Mouse (Mus musculus) limb, embryonic 14.5 days (tissue): ENCODE data around the gene Pitpnm2. TPM values are rescaled to one million over a fixed set of nuclear protein-coding genes. Genes with fewer than 3 reads are reported as not detected.

Experiments
- ATAC-seq: fragments of 200-750 bp; cut with Nextera tagmentation; 2 replicates; pipeline ENCODE4 v1.8.0; 2017; ENCODE audit warnings: low read depth, moderate number of reproducible peaks, moderate TSS enrichment; ENCODE audit not compliant: low FRiP score
- DNase-seq: peaks from one replicate; pipeline ENCODE4 v3.0.0-alpha.2; 2015; ENCODE audit warnings: low spot score
- H3K27ac ChIP-seq: fragments of 300-500 bp; sonication (generic); replicated peaks from 2 replicates; pipeline ENCODE4 v1.5.1; 2014; ENCODE audit warnings: low read depth, mild to moderate bottlenecking, low read length, moderate library complexity, mixed read lengths
- H3K27me3 ChIP-seq: fragments of 300-500 bp; sonication (generic); 2 replicates; pipeline ENCODE4 v1.6.1; 2014; ENCODE audit warnings: low read length, mixed read lengths; ENCODE audit not compliant: control insufficient read depth, insufficient read depth
- H3K36me3 ChIP-seq: fragments of 300-500 bp; sonication (generic); 2 replicates; pipeline ENCODE4 v1.6.1; 2014; ENCODE audit warnings: mild to moderate bottlenecking, low read length, moderate library complexity, mixed read lengths; ENCODE audit not compliant: control insufficient read depth, insufficient read depth
- H3K4me1 ChIP-seq: fragments of 300-500 bp; sonication (generic); 2 replicates; pipeline ENCODE4 v1.6.1; 2014; ENCODE audit warnings: antibody characterized with exemption, low read length, mixed read lengths; ENCODE audit not compliant: control insufficient read depth, insufficient read depth
- H3K4me2 ChIP-seq: fragments of 300-500 bp; sonication (generic); replicated peaks from 2 replicates; pipeline ENCODE4 v1.6.1; 2014; ENCODE audit warnings: low read depth, mild to moderate bottlenecking, low read length, moderate library complexity; ENCODE audit not compliant: severe bottlenecking
- H3K4me3 ChIP-seq: fragments of 300-500 bp; sonication (generic); replicated peaks from 2 replicates; pipeline ENCODE4 v1.5.1; 2014; ENCODE audit warnings: low read length
- H3K9ac ChIP-seq: fragments of 300-500 bp; sonication (generic); 2 replicates; pipeline ENCODE4 v1.6.1; 2014; ENCODE audit warnings: mild to moderate bottlenecking, low read depth, low read length, moderate library complexity; ENCODE audit not compliant: severe bottlenecking
- H3K9me3 ChIP-seq: fragments of 300-500 bp; sonication (generic); 2 replicates; pipeline ENCODE4 v1.6.1; 2016; ENCODE audit warnings: low read length; ENCODE audit not compliant: control insufficient read depth
- POLR2A ChIP-seq: fragments of 200-500 bp; IDR thresholded peaks from 2 replicates; pipeline ENCODE4 v1.8.0; 2012; ENCODE audit warnings: inconsistent platforms, mild to moderate bottlenecking, moderate library complexity, borderline replicate concordance; ENCODE audit not compliant: insufficient read depth, insufficient read length; ENCODE audit errors: extremely low read depth
- WGBS: fragments of 180-500 bp; shearing (Covaris S2); extraction: QIAGEN DNeasy Blood & Tissue Kit; methylation state at CpG from one replicate; pipeline ENCODE4 v1.1.7; 2014; 5-methylcytosine and 5-hydroxymethylcytosine counted together
- polyA plus RNA-seq, 2 experiments: library from polyadenylated mRNA; depleted of rRNA in 1 of 2; stranded (reverse) in 1 of 2; unstranded in 1 of 2; fragments of >200 nt; fragmentation: Nextera tagmentation in 1 of 2; extraction: Ambion mirVana in 1 of 2; gene quantifications; 2 replicates each; pipeline versions ENCODE4 v1.2.1 to v1.2.3; 2012 to 2014

Pitpnm2 gene
- polyA plus RNA-seq, 2 experiments = 8.2 to 37.1 TPM

GRCm38 (mm10) chr5:124221736-124222040 is 27.9 kb downstream of the Pitpnm2 start:
- TF ChIP-seq POLR2A = no peak
- DNase-seq (no peak), ATAC-seq (no peak)
- H3K4me1 ChIP-seq = peaks cover 15% of the 10 kb centered on the region; the same call in 1 of the 2 replicates
- WGBS = 74% methylated on average over 7 of the region's 7 CpGs
- H3K9ac ChIP-seq = no peak overlapping the region
- no peak overlapping the region for H3K4me3 ChIP-seq
- no peaks in the 10 kb centered on the region for H3K27me3 ChIP-seq
- no peaks in the 10 kb centered on the region for H3K36me3 ChIP-seq
- H3K9me3 ChIP-seq = no peaks in the 10 kb centered on the region
- no peak overlapping the region for H3K4me2 ChIP-seq
- no peak overlapping the region for H3K27ac ChIP-seq

- Histone ChIP-seq H3K4me2 (no peak overlapping the region), H3K9me3 (no peaks in the 10 kb centered on the region), H3K27ac (no peak overlapping the region), H3K27me3 (no peaks in the 10 kb centered on the region), H3K4me3 (no peak overlapping the region), H3K9ac (no peak overlapping the region), H3K4me1 (peaks cover 15% of the 10 kb centered on the region; the same call in 1 of the 2 replicates), H3K36me3 (no peaks in the 10 kb centered on the region)
- DNase-seq = peak; percentile 36
- 63% methylated on average over 7 of the region's 7 CpGs for WGBS
- no peak for TF ChIP-seq POLR2A
- ATAC-seq = no peak
Observed at GRCm38 (mm10) chr5:124221037-124221735, 28.4 kb downstream of the Pitpnm2 start.

- H3K36me3 ChIP-seq = 0 out of 2 replicates have a peak, but pooled peaks cover 2% of the 10 kb centered on the region
Observed at GRCm38 (mm10) chr5:124220551-124220950, 29.0 kb downstream of the Pitpnm2 start.

DNA sequence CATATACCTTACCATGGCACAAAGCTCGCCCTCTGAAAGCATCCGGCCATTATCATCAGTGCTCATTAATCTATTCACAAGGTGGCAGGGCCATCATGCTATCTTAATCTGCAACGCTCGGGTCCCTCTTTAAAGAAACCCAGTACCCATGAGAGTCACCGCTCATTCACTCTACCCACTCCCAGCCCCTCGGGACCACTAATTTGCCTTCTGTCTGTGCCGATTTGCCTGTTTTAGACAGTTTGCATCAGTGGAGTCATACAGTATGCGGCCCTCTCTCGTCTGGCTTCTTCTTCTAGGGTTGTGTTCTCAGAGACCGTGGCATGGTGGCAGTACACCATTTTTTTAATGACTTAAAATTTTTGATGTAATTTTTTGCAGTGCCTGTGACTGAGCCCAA is 30.1 kb downstream of the Pitpnm2 start:
- Histone ChIP-seq H3K4me2 (no peak overlapping the region), H3K36me3 (peaks cover 7% of the 10 kb centered on the region; the same call in 1 of the 2 replicates), H3K27ac (no peak overlapping the region), H3K4me3 (no peak overlapping the region), H3K4me1 (peaks cover 15% of the 10 kb centered on the region; the same call in 1 of the 2 replicates), H3K9me3 (no peaks in the 10 kb centered on the region), H3K9ac (no peak overlapping the region), H3K27me3 (no peaks in the 10 kb centered on the region)
- 81% methylated on average over 10 of the region's 10 CpGs for WGBS
- no peak for ATAC-seq
- TF ChIP-seq POLR2A = no peak
- DNase-seq = no peak

More at GRCm38 (mm10) chr5:124220551-124220950, 29.0 kb downstream of the Pitpnm2 start:
- WGBS = 93% methylated on average over 5 of the region's 5 CpGs
- ATAC-seq (no peak), DNase-seq (no peak)
- no peak for TF ChIP-seq POLR2A
- Histone ChIP-seq H3K9ac (no peak overlapping the region), H3K27ac (no peak overlapping the region), H3K9me3 (no peaks in the 10 kb centered on the region), H3K4me1 (peaks cover 15% of the 10 kb centered on the region; the same call in 1 of the 2 replicates), H3K27me3 (no peaks in the 10 kb centered on the region), H3K4me3 (no peak overlapping the region), H3K4me2 (no peak overlapping the region)

DNA sequence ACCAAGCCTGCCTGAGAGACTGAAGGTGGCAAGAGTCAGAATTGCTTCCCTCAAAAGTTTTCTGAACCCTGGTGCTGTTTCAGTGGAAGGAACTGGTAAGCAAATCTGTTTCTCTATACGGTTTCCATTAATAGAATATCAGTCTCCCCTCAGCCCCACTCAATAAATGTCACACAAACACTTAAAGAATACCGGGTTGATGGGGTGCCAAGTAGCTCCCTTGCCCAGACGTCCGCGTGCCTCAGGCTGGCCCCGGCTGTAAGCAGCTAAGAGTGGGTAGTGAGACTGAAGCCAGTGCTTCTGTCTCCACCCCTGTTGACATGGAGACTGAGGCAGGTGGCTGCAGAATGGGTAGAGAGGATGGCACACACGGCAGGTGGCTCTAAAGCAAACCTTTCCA is 30.6 kb downstream of the Pitpnm2 start:
- WGBS = 31% methylated on average over 7 of the region's 7 CpGs
- Histone ChIP-seq H3K27ac (no peak overlapping the region), H3K4me3 (no peak overlapping the region), H3K27me3 (no peaks in the 10 kb centered on the region), H3K4me1 (peaks cover 15% of the 10 kb centered on the region; the same call in 1 of the 2 replicates), H3K9ac (no peak overlapping the region), H3K9me3 (no peaks in the 10 kb centered on the region), H3K36me3 (peaks cover 7% of the 10 kb centered on the region; the same call in 1 of the 2 replicates), H3K4me2 (no peak overlapping the region)
- ATAC-seq (no peak), DNase-seq (no peak)
- no peak for TF ChIP-seq POLR2A
